Mouse (Mus musculus): Measurements from ENCODE around the gene Tmem202.

Tmem202 gene

DNA sequence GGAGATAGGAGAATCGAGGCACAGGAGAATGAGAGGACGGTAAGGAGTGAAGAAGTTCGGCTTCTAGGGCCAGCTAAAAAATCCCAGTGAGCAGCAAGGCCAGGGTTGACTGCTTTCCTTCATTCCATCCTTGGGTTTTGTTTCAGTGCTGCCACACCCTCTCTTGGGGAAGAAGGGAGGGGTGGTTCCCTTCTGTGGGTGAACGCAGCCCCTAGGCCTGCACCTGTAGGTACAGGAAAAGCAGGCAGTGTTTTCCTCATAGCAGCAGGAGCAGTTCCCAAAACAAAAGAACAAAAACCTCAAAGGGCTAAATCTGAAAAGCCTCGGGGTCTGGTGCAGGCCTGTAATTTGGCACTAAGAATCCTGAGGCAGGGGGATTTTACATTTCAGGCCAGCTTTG is 8.0 kb downstream of the Tmem202 start:
- WGBS = 65% methylated on average over 5 of the region's 5 CpGs

DNA sequence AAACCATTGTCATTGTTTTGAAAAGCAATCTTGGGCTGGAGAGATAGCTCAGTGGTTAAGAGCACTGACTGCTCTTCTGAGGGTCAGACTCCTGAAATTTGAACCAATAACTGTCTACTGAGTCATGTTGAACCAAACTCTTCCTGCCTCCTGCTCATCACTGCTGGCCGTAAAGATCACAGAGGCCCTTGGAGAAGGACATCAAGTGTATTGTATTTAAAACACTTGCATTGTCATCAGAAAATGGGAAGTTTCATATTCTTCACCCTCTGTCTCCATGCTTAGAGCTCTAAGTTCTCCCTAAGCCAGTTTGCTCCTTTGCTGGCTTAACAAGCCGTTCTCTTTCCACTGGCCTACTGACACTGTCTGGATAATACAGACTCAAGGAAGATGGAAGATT is 11.4 kb downstream of the Tmem202 start:
- 95% methylated on average over 2 of the region's 2 CpGs for WGBS

DNA sequence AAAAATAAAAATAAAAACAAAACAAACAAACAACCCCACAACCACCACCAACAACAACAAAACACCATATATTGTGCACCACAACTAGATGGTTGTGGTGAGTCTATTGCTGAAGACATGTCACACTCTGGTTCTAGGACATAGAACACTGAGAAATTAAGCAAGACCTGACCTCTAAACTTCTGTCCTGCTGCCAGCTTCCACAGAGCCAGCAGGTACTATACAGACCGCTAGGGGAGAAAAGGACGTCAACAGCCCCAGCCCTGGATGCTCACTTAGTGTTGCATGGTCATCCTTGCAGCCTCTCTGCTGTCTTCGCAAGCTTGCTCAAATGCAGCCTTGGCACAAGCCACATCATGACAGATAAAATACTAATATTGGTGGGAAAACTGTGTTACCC is 12.1 kb downstream of the Tmem202 start:
- WGBS = 91% methylated on average over 3 of the region's 3 CpGs

DNA sequence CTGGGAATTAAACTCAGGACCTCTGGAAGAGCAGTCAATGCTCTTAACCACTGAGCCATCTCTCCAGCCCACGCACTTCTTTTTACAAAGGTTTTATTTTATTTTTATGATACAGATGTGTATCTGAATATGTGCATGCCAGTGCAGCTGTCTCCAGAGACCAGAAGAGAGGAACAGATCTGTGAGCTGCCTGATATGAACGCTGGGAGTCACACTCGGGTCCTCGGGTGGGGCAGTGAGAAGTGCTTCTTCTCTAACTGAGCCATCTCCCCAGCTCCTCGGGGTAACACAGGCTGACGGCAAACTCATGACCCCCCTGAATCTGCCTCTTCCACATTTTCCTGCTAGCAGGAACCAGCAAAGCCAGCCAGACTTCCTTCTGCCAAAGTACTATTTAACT is 12.9 kb downstream of the Tmem202 start:
- WGBS = 79% methylated on average over 6 of the region's 6 CpGs

DNA sequence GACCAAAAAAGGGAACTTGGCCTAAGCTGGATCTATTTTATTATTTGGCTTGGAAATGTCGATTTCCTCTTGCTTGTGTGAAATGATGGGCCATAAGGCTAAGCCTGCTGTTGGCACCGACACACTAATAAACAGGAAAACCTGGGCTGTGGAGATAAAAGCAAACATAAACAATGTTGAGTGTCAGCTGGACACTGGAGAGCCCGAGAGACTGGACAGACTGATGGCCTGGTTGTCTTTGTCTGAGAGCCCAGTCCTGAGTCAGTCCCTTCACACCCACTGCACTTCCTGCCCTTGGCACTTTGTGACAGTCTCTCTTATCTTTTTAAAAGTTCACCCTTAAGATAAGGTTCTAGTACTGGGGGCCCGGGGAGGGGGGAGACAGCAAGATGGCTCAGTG is 16.7 kb downstream of the Tmem202 start:
- 62% methylated on average over 4 of the region's 4 CpGs for WGBS

DNA sequence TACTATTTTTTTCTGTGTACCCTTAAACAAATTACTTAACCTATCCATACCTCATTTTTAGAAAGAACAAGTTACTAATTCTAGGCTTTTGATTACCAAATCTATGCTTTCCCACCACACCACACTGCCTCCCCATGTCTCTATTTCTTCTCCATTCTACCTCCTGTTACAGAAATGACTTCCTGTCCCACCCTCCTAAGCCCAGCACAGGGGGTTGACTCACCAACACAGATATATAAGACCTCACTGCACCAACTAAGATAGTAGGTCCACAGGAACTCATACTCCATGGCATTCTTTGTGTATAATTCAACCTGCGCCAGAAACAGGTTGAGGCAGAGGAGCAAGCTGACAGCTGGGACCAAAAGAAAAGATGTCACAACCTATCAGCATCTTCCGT is 20.3 kb downstream of the Tmem202 start:
- WGBS = 92% methylated on average over 2 of the region's 2 CpGs

DNA sequence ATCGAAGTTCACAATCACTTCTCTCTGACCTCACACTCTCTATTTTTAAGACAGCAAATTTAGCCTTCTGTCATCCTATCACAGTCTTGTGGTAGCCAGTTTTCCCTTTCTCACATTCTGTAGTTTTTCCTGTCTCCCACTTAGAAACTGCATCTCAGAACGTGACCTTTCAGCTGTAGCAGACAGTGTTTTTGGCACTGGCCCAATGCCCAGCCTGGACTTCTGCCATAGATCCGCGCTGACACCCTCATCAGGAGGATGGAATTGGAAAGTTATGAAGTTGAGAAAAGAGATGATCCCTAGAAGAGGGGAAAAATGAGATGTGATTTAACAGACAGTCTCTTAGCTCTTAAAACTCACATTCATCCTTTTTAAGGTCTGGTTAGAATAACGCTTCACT is 20.7 kb downstream of the Tmem202 start:
- 33% methylated on average over 5 of the region's 5 CpGs for WGBS

DNA sequence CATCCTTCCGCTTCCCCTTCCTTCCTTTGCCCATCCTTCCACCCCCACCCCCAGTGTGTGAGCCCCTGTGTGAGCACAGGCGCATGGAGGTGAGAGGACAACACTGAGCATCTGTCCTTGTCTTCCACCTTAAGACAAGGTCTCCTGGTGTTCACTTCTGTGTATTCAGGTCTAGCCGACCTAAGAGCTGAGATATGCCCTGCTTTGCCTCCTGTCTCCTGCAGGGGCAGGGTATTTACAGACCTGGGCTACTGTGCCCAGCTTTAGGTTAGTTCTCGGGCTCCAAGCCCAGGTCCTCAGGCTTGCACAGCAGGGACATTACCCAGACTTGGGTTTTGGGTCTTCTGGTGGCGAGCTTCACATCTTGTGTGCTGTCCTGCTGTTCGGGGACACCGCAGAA is 22.5 kb downstream of the Tmem202 start:
- WGBS = 78% methylated on average over 7 of the region's 7 CpGs

DNA sequence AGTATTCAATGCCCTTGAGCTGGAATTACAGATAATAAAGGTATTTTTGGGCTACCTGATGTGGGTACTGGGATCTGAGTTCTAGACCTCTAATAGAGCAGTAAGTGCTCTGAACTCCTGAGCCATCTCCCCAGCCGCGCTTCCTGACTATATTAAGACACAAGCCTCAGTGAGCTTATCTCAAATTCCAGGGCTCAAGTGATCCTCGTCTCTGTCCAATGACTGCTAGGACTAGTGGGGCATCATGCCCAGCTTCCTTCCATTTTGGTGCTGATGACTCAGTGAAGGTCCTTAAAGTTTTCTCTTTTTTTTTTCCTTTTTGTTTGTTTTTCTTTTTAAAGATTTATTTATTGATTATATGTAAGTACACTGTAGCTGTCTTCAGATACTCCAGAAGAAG is 24.6 kb downstream of the Tmem202 start:
- 76% methylated on average over 3 of the region's 3 CpGs for WGBS

DNA sequence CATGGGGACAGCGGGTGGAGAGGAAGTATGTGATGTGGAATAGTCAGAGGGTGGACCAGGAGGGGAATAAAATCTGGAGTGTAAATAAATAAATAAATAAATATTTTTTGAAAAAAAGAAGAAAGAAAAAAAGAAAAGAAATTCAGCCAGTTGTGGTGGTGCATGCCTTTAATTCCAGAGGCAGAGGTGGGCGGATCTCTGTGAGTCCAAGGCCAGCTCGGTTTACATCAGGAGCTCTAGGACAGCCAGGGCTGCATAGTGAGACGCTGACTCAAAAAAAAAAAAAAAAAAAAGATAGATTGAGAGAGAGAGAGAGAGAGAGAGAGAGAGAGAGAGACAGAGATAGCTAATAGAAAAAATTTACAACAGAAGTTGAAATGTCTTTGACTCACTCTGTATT is 27.3 kb downstream of the Tmem202 start:
- 64% methylated on average over 4 of the region's 4 CpGs for WGBS

DNA sequence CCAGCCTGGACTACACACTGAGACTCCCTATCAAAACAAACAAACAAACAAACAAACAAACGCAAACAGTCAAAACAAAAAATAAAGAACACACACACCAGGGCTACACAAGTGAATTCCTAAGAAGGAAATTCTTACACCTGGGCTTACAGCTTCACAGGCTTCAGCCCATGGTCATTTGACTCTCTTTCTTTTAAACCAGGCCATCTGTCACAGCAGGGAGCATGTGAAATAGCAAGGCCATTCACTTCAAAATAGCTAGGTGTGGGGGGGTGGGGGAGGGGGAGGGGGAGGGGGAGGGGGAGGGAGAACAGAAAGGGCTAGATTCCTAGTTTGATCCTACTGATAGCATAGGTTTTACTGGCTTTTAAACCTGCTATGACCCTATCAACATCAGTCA is 31.5 kb downstream of the Tmem202 start:
- WGBS = 67% methylated on average over 1 of the region's 1 CpGs

DNA sequence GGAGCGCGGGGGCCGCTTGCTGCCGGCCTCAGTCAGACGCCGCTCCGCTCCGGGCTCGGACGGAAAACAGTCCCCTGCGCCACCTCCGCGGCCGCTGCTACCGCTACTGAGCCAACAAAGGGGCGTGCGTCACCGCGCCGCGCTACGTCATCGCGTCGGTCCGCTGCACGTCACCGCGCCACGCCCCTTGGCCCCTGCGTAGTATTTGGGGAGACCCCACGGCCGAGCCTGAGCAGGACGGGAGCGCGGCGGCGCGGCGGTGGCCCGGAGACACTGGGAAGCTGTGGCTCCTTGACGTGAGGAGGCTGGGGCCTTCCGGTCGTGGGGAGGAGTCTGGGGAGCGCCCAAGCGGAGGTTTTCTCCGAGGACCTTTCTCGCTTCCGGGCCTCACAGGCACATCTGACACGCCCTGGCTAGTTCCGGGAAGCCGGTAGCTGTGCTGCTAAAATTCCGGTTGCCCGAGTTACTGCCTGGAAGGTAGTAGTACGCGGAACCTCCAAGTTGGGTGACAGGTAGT is 53.0 kb downstream of the Tmem202 start, which contains the start of gene Arih1:
TSS of gene Arih1 (minus strand) at position 70 of the 517 bp plus-strand sequence.
- under 1% methylated on average over 56 of the region's 56 CpGs for WGBS

DNA sequence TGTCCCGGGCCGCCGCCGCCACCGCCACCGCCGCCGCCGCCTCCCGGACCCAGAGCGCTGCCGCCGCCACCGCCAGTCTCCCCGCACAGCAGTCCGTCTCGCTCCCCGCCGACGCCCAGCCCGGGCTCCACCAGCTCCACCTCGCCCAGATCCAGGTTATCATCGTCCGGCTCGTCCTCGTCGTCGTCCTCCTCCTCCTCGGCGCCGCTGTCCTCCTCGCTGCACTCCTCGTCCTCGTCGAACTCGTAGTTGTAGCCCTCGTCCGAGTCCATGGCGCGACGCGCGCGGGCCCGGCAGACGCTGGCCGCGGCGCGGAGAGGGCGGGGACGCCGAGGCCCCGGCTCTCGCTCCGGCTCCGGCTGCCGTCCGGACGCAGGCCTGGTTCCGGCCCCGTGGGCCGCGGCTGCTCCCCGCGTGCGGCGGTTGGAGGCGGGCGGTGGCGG is 53.5 kb downstream of the Tmem202 start:
- under 1% methylated on average over 63 of the region's 71 CpGs for WGBS

DNA sequence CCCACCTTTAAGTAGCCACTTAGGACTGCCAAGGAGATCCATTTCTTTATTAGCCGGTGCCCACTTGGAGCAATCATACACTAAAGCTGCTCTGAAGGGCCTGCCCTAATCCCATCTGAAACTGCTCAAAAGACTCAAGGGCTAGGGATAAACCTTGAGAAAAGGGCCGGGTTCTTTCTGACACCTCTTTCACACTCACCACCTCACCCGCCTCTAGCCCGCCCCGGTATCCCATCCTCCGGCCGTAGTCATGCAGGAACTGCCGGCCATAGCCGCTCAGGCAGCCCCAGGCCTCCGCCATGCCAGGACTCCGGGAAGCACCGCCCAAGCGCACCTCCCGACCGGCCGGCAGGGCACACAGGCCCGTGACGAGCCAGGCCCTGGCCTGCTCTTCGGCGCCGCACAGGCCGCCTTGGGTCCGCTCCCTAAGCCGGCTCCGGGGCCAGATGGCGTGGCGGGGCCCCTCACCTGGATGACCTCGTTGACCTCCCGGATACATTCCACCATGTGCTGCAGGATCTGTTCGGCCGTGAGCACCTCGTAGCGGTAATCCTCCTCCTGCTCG is 54.1 kb downstream of the Tmem202 start:
- WGBS = under 1% methylated on average over 34 of the region's 34 CpGs

DNA sequence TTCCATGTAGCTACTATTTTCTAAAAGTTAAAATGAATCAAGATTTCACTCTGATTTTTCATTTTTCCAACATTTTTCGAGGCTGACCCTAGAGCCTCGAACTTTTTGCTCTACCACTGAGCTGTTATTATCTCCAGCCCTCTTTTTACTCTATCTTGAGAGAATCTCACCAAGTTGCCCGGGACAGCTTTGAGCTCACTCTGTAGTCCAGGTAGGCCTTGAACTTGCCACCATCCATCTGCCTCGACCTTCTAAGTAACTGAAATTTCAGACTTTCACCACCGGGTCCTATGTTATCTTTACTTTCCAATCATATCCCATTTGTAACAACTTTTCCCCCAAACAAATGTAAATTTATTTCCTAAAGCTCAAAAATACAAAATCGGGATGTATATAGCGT is 54.9 kb downstream of the Tmem202 start:
- 3% methylated on average over 7 of the region's 7 CpGs for WGBS

DNA sequence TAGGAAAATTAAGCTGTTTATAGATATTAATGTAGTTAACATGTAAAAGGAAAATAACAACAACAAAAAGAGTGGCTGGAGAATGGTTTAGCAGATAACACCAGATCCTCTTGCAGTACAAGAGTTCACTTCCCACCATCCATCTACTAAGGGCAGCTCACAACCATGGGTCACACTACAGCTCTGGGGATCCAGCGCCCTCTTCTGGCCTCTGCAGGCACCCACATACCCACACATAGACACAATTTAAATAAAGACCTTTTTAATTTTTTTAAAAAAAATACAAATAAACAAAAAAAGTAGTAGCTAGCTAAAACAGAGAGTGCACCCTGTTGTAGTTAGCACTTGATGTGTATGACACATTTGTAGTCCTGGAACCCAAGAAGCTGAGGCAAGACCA is 57.2 kb downstream of the Tmem202 start:
- 34% methylated on average over 1 of the region's 1 CpGs for WGBS

DNA sequence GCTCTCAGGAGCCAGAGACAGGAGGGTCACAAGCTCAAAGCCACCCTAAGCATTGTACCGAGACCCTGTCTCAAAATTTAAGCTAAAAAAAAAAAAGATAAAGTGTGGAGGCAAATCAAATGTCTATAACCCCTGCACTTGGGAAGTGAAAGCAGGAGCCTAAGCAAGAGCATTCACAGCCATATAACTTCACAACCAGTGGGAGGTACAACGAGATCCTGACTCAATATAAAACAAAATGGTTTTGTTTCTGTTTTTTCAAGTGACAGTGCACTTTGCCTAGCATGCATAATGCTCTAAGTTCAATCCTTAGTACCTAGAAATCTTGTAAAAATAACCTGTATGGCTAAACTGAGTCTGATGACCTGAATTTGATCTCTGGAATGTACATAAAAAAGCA is 63.0 kb downstream of the Tmem202 start:
- 71% methylated on average over 2 of the region's 2 CpGs for WGBS

DNA sequence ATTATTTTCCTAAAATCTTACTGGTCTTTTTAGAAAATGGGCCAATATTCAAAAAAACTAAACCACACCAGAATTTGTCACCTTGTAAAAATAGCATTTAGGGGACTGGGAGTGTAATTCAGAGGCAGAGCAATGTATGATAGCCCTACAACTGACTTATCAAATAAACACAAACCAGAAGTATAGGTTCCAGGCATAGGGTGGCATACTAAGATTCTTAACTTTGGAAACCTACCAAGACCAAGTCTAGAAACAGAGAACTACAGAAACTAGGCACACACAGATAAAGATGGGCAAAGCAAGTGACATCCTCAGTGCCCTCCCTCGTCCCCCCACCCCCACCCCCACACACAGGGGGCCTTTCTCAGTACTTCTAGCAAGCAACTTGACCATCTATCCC is 64.8 kb downstream of the Tmem202 start:
- whole genome bisulfite sequencing = 82% methylated on average over 1 of the region's 1 CpGs

DNA sequence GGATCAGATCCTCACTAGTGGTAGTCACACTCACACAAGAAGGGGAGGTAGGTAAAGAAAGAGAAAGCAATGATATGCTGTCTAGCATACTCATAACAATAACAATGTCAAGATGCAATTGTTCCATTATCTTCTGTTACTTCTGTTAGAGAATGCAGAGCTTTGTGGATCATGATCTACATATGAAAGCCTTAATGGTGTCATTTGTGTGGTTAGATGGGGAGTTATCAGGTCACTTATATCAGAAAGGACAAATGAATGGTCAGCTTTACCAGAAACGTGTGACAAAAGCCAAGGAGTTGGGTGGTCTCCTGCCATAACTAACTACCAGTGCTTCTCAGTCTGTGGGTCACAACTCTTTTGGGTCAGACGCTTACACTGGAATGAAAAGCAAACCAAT is 66.5 kb downstream of the Tmem202 start:
- WGBS = 78% methylated on average over 2 of the region's 2 CpGs

DNA sequence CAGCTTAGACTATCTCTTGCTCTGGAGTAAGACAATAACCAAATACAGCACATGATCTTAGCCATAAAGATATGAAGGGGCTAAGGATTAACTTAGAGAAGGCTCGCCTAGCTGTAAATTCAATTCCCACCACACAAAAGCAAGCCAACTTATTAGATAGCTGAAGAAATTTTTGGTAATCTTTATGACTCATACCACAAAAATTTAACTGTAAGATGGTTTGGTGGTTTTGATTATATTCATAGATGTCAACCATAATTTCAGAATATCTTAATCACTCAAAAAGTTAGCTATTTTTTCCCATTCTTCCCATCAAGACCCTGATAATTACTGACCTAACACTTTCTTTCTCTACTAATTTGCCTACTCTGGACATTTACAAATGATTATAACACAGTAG is 70.2 kb downstream of the Tmem202 start:
- WGBS = 94% methylated on average over 1 of the region's 1 CpGs

All from cerebral cortex, adult 2 months (tissue).